9 mouse cellular contexts compared by ENCODE assay signal in the genomic region with DNA sequence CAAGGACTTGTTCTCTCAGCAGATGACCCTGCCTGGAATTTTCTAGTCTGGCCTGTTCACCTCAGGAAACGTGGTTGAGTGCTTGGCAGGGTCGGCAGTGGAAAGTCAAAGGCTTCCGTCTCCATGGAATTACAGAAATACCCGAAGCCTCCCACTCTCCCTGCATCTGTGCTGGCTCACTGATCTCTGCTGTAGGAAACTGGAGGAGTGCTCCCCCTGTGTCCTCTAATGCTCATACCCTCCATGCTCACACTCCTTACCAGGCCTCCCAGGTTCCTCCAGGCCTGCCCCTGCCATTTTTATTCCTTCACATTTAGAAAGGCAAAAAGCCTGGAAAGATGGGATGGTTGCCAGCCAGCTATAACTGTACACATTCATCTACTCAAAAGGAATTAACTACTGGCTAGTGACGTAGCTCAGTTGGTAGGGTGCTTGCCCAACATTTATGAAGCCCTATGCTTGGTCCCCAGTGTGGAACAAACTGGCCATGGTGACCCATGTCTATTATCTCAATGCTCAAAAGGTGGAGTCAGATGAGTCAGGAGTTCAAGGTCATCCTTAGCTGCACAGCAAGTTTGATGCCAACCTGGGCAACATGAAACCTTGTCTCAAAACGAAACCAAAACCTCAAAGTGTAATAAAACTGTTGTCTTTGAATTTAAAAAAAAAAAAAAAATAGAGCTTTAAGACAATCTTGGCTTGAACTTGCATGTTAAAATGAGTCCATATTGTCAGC. TPM values are rescaled to one million over a fixed set of nuclear protein-coding genes. Genes with fewer than 3 reads are reported as not detected.
DNase-seq lines count a peak whose midpoint lies in the region; ATAC-seq and TF ChIP-seq lines count a peak whose summit lies in the region.
"Had no signal": no experiment of that assay in that cellular context is flagged by ENCODE, and none has a peak within 500 bp of the region (broad histone marks: within the 10 kb centered on the region; RNA-seq: fewer than 3 reads in every experiment).

No protein-coding gene starts in this region.

- no peaks in the 10 kb centered on the region for H3K27me3 ChIP-seq in midbrain, embryonic 13.5 days

- TF ChIP-seq CTCF in left cerebral cortex, adult 2 months (IDR thresholded peaks at IDR 0.05) = no peak; the same call in none of the 2 replicates

- DNase-seq in left cerebral cortex, adult 2 months (ENCODE audit: extremely low spot score in 1 of 2, low spot score in 2 of 2) = no peak
- no peak for DNase-seq in left cerebral cortex, postnatal 10 days (ENCODE audit: extremely low spot score in 1 of 2, low spot score in 2 of 2)
- DNase-seq in adipocyte (ENCODE audit: low spot score) = peak; percentile 60
- DNase-seq in heart, postnatal 10 days = peak; percentile 41 to 57
- no peak for DNase-seq in left cerebral cortex, adult 11 months (ENCODE audit: low spot score)
- no peak for DNase-seq in cerebellum, postnatal 4 days (ENCODE audit: low spot score in 2 of 2)
- DNase-seq in left cerebral cortex, adult 18-20 months (ENCODE audit: low spot score in 2 of 2) = no peak
- DNase-seq: lung, postnatal 10 days had no signal

- peaks cover 37% of the 10 kb centered on the region for H3K4me1 ChIP-seq in midbrain, embryonic 13.5 days (replicated peaks)

- no peaks in the 10 kb centered on the region for H3K9me3 ChIP-seq in midbrain, embryonic 13.5 days

- H3K4me3 ChIP-seq in left cerebral cortex, adult 2 months = no peak overlapping the region
- H3K4me3 ChIP-seq in midbrain, embryonic 13.5 days (replicated peaks) = no peak overlapping the region

- 73% methylated on average over 6 of the region's 6 CpGs for WGBS in midbrain, embryonic 13.5 days

- intact Hi-C loops in left cerebral cortex, adult 2 months (cut with DNase I) = no loop called here
- intact Hi-C loops in left cerebral cortex, postnatal 10 days (cut with DNase I) = no loop called here
- intact Hi-C loops in heart, postnatal 10 days (cut with DNase I) = loop anchor here (5.0 kb wide), 1 partner anchor 74 kb away; a partner anchor contains a TSS

- H3K36me3 ChIP-seq in midbrain, embryonic 13.5 days = no peaks in the 10 kb centered on the region

- H3K4me2 ChIP-seq in midbrain, embryonic 13.5 days (replicated peaks) = no peak overlapping the region

- H3K27ac ChIP-seq in left cerebral cortex, adult 2 months = peak overlapping the region; percentile 90
- H3K27ac ChIP-seq in midbrain, embryonic 13.5 days = peak overlapping the region; percentile 53; the same call in 1 of the 2 replicates

- H3K9ac ChIP-seq in midbrain, embryonic 13.5 days (replicated peaks) = no peak overlapping the region; the same call in 1 of the 2 replicates

- ATAC-seq in midbrain, embryonic 13.5 days = no peak

RNA-seq across cellular contexts. Expression of a gene that starts 10.7 kb away (rescaled TPM):
- total RNA-seq in left cerebral cortex, adult 2 months (2021) = under 1 TPM; 0.28 to 0.48 TPM
- 1 to 10 TPM; 1.1 to 1.2 TPM for total RNA-seq in left cerebral cortex, postnatal 10 days (2021)
- under 1 TPM in 1 of 2 experiments, not detected in 1; 0.40 TPM for total RNA-seq in heart, postnatal 10 days (2021)
- 1.5 TPM in 2 replicates for polyA plus RNA-seq in midbrain, embryonic 13.5 days (2015; fragmentation: Nextera tagmentation; extraction: Ambion mirVana)
- under 1 TPM; 0.56 to 0.61 TPM for total RNA-seq in left cerebral cortex, adult 18-20 months (2021)

RNA-seq across cellular contexts. Expression of a gene that starts 33.3 kb away (rescaled TPM):
- total RNA-seq in left cerebral cortex, adult 2 months (2021) = 1 to 10 TPM; 2.3 to 2.6 TPM
- 1 to 10 TPM; 2.8 to 4.0 TPM for total RNA-seq in left cerebral cortex, postnatal 10 days (2021)
- 10 to 100 TPM; 11.5 to 13.1 TPM for total RNA-seq in heart, postnatal 10 days (2021)
- 5.3 and 5.7 TPM in 2 replicates for polyA plus RNA-seq in midbrain, embryonic 13.5 days (2015; fragmentation: Nextera tagmentation; extraction: Ambion mirVana)
- 1 to 10 TPM; 1.8 to 4.2 TPM for total RNA-seq in left cerebral cortex, adult 18-20 months (2021)

Comparison
In these comparisons a context has a peak if more than half of its experiments do, and no peak if none do; other contexts are left out.
1. DNase-seq: peak in adipocyte (single experiment) and heart, postnatal 10 days (2 of 2); none in left cerebral cortex, adult 2 months (0 of 2), left cerebral cortex, postnatal 10 days (0 of 2), left cerebral cortex, adult 11 months (single experiment), cerebellum, postnatal 4 days (0 of 2) and left cerebral cortex, adult 18-20 months (0 of 2).